Mouse (Mus musculus) ES-E14 (cell line): ENCODE measurements around the gene Plin4.

ENCODE experiments used
- CHD2 ChIP-seq: IDR thresholded peaks from 2 replicates; pipeline ENCODE4 v1.6.1; 2014; ENCODE audit warnings: mild to moderate bottlenecking, low read depth, low read length, inconsistent platforms
- HCFC1 ChIP-seq: IDR thresholded peaks from 2 replicates; pipeline ENCODE4 v1.6.1; 2012; ENCODE audit warnings: low read length, inconsistent platforms, borderline replicate concordance; ENCODE audit not compliant: insufficient read depth
- ZC3H11A ChIP-seq: IDR thresholded peaks from 2 replicates; pipeline ENCODE4 v1.6.1; 2012; ENCODE audit warnings: low read depth, mild to moderate bottlenecking, inconsistent platforms, low read length, borderline replicate concordance
- ZNF384 ChIP-seq: IDR thresholded peaks from 2 replicates; pipeline ENCODE4 v1.6.1; 2012; ENCODE audit warnings: low read depth, low read length, inconsistent platforms

GRCm38 (mm10) chr17:56148790-56149618 lies 39.4 kb upstream of the Plin4 start:
- no peak for TF ChIP-seq ZC3H11A
- TF ChIP-seq ZNF384 = no peak
- no peak for TF ChIP-seq CHD2
- TF ChIP-seq HCFC1 = no peak
